Mouse (Mus musculus): ENCODE results near the gene Tk1. TPM values are rescaled to one million over a fixed set of nuclear protein-coding genes. Genes with fewer than 3 reads are reported as not detected.

Tk1 gene
- polyA plus RNA-seq, 1 experiment from 2014 or later, result 58.0 TPM

DNA sequence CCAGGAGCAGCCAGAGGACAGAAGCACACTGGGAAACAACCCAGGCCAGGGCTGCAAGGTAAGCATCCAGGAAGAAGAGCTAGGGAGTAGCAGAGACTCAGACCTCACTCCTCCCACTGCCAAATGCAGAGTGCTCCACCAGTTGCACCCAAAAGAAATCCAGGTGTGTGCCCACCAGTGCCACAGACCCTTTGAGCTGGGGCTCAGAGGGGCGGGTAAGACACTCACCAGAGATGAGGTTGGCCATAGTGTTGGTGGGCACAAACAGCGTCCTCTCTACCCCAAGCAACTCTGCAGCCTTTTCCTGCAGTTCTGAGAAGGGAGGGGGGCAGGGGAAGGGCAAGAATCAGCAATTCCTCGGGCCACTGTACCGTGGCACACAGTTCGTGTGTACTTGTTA is 45.5 kb upstream of the Tk1 start:
- no peak for TF ChIP-seq EP300 (optimal IDR thresholded peaks at IDR 0.05)
- no peak for TF ChIP-seq CTCF (IDR thresholded peaks at IDR 0.05; ENCODE audit: low read depth)
- no peak overlapping the region for H3K9ac ChIP-seq (ENCODE audit: low read length)
- no peak overlapping the region for H3K27ac ChIP-seq (replicated peaks)
- H3K4me3 ChIP-seq (ENCODE audit: low read depth, low read length), result no peak overlapping the region
- ATAC-seq (ENCODE audit: low FRiP score, low TSS enrichment) (no peak), DNase-seq (ENCODE audit: low spot score) (no peak)
- no peaks in the 10 kb centered on the region for H3K4me1 ChIP-seq (replicated peaks; ENCODE audit: control insufficient read depth, insufficient read depth)
- H3K27me3 ChIP-seq (ENCODE audit: control insufficient read depth, insufficient read depth, low read length), result no peaks in the 10 kb centered on the region
- 75% methylated on average over 5 of the region's 5 CpGs for whole genome bisulfite sequencing
- H3K36me3 ChIP-seq (ENCODE audit: control insufficient read depth, insufficient read depth, low read length), result no peaks in the 10 kb centered on the region
- H3K9me3 ChIP-seq (ENCODE audit: control insufficient read depth, low read length), result no peaks in the 10 kb centered on the region
- H3K4me2 ChIP-seq (replicated peaks; ENCODE audit: low read depth), result no peak overlapping the region

DNA sequence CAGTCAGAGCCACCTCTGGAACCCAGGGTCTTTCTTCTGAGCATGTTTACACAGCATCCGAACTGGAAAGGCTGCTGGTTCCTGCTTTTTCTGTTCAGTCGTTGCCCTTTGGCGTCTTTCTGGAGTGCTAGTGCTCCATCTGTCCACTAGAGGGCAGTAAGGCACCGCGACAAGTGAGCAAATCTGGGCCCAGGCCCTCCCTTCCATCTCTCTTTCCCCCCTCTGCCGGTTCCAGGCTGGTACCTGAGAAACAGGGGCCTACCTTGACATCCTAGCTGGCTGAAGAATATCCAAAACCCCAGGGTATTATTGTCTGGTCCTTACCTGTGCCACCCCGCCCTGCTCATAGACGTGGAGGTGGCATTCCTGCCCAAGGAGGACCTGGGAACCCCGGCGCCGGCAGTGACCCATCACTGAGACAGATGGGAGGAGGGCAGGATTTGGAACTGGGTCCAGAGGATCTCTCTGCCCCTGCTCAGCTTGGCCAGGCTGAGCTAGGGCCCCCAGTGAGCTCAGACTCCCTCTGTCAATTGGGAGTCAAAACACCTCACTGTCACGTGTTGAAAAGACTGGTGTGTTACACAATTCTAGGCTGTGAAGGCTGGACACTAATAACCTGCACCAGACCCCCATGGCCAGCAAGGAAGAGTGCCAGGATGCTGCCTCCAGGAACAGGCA is 44.9 kb upstream of the Tk1 start:
- no peaks in the 10 kb centered on the region for H3K27me3 ChIP-seq (ENCODE audit: control insufficient read depth, insufficient read depth, low read length)
- no peak overlapping the region for H3K27ac ChIP-seq (replicated peaks)
- 39% methylated on average over 12 of the region's 12 CpGs for WGBS
- no peaks in the 10 kb centered on the region for H3K36me3 ChIP-seq (ENCODE audit: control insufficient read depth, insufficient read depth, low read length)
- 0 out of 2 replicates have a peak, but pooled peaks cover 2% of the 10 kb centered on the region for H3K4me1 ChIP-seq (replicated peaks; ENCODE audit: control insufficient read depth, insufficient read depth)
- no peak; the same call in 1 of the 2 replicates for ATAC-seq (ENCODE audit: low FRiP score, low TSS enrichment)
- peak; percentile 78 for DNase-seq (ENCODE audit: low spot score)
- no peak for TF ChIP-seq EP300 (optimal IDR thresholded peaks at IDR 0.05)
- peak; percentile 99 for TF ChIP-seq CTCF (IDR thresholded peaks at IDR 0.05; ENCODE audit: low read depth)
- H3K9me3 ChIP-seq (ENCODE audit: control insufficient read depth, low read length), result no peaks in the 10 kb centered on the region
- no peak overlapping the region for H3K4me2 ChIP-seq (replicated peaks; ENCODE audit: low read depth)
- H3K9ac ChIP-seq (ENCODE audit: low read length), result no peak overlapping the region
- no peak overlapping the region for H3K4me3 ChIP-seq (ENCODE audit: low read depth, low read length)

DNA sequence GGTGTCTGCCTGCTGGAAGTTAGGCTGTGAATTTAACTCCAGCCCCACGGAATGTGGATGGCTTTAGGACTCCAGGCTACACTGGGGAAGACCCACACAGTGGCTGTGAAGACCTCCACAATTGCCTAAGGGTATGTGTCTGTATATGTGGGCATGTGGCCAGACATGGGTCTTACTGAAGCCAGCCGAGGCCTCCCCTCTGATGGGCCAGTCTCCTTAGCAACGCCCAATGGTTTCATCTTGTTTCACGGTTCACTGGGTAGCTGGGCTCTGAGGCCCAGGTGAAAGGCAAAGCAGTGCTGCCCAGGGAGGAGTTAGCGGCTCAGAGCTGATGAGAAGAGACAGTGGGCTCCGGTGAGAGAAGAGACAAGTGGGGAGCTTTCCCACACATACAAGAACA is 40.1 kb upstream of the Tk1 start:
- Histone ChIP-seq H3K27ac (replicated peaks) (no peak overlapping the region), H3K9ac (ENCODE audit: low read length) (no peak overlapping the region), H3K4me2 (replicated peaks; ENCODE audit: low read depth) (no peak overlapping the region), H3K36me3 (ENCODE audit: control insufficient read depth, insufficient read depth, low read length) (no peaks in the 10 kb centered on the region), H3K9me3 (ENCODE audit: control insufficient read depth, low read length) (no peaks in the 10 kb centered on the region), H3K4me3 (ENCODE audit: low read depth, low read length) (no peak overlapping the region), H3K27me3 (ENCODE audit: control insufficient read depth, insufficient read depth, low read length) (peaks cover 2% of the 10 kb centered on the region; the same call in 1 of the 2 replicates), H3K4me1 (replicated peaks; ENCODE audit: control insufficient read depth, insufficient read depth) (0 out of 2 replicates have a peak, but pooled peaks cover 2% of the 10 kb centered on the region)
- 47% methylated on average over 6 of the region's 6 CpGs for WGBS
- DNase-seq (ENCODE audit: low spot score) (no peak), ATAC-seq (ENCODE audit: low FRiP score, low TSS enrichment) (no peak)
- TF ChIP-seq EP300 (optimal IDR thresholded peaks at IDR 0.05) (no peak), CTCF (IDR thresholded peaks at IDR 0.05; ENCODE audit: low read depth) (no peak)

DNA sequence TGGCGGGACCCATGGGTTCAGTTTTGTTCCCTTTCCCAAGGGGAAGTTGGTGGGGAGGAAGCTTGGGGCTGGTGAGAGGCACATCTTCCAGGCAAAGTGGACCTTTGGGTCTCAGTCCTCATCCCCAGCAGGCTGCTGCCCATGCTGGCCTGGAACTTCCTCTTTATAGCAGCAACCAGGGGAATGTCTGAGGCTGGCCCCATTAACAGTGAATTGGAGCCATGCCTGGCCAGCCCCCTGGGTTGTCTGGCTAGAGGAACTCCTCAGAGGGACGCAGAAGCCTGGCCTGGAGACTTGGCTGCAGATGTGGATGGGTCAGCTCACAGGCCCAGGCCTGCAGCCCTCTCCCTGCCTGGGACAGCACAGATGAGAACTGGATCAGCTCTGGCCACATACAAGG is 38.9 kb upstream of the Tk1 start:
- no peak overlapping the region for H3K9ac ChIP-seq (ENCODE audit: low read length)
- H3K27me3 ChIP-seq (ENCODE audit: control insufficient read depth, insufficient read depth, low read length), result peaks cover 3% of the 10 kb centered on the region; the same call in 1 of the 2 replicates
- H3K4me1 ChIP-seq (replicated peaks; ENCODE audit: control insufficient read depth, insufficient read depth), result 0 out of 2 replicates have a peak, but pooled peaks cover 2% of the 10 kb centered on the region
- no peak overlapping the region for H3K4me2 ChIP-seq (replicated peaks; ENCODE audit: low read depth)
- no peaks in the 10 kb centered on the region for H3K9me3 ChIP-seq (ENCODE audit: control insufficient read depth, low read length)
- no peak overlapping the region for H3K27ac ChIP-seq (replicated peaks)
- 75% methylated on average over 2 of the region's 2 CpGs for WGBS
- no peak for DNase-seq (ENCODE audit: low spot score)
- TF ChIP-seq CTCF (IDR thresholded peaks at IDR 0.05; ENCODE audit: low read depth) (no peak), EP300 (optimal IDR thresholded peaks at IDR 0.05) (no peak)
- no peak for ATAC-seq (ENCODE audit: low FRiP score, low TSS enrichment)
- H3K4me3 ChIP-seq (ENCODE audit: low read depth, low read length), result no peak overlapping the region
- no peaks in the 10 kb centered on the region for H3K36me3 ChIP-seq (ENCODE audit: control insufficient read depth, insufficient read depth, low read length)

DNA sequence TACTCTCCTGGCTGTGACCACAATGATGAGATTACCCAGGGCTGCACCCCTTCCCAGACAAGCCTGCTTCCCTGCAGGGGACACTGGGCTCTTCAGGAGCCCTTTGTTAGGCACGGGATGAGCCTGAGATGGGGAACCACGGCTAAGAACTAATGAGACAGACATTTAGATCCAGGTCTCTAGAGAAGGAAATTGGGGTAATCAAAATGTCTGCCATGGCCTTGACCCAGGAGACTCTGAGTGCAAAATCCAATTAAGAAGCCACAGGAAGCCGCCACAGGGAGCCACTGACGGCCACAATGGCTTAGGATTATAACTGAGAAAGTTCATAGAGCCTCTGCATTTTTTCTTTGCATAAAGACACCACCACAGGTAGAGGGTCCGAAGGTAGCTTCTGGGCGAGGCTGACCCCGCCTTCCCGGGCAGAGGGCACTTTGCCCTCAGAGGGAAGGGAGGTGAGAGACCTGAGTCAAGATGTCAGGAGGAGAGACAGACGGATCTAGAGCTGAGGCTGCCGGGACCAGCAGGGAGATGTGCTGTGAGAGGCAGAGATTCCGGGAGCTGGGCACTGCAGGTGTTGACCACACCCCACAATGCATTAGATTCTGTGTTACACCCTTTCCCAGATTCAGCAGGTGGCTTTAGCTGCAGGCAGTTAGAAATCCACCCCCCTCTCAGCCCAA is 37.4 kb upstream of the Tk1 start:
- no peak overlapping the region for H3K9ac ChIP-seq (ENCODE audit: low read length)
- 32% methylated on average over 11 of the region's 11 CpGs for WGBS
- no peaks in the 10 kb centered on the region for H3K36me3 ChIP-seq (ENCODE audit: control insufficient read depth, insufficient read depth, low read length)
- H3K4me3 ChIP-seq (ENCODE audit: low read depth, low read length), result no peak overlapping the region
- no peak for ATAC-seq (ENCODE audit: low FRiP score, low TSS enrichment)
- H3K27me3 ChIP-seq (ENCODE audit: control insufficient read depth, insufficient read depth, low read length), result peaks cover 3% of the 10 kb centered on the region; the same call in 1 of the 2 replicates
- no peak overlapping the region for H3K27ac ChIP-seq (replicated peaks)
- TF ChIP-seq CTCF (IDR thresholded peaks at IDR 0.05; ENCODE audit: low read depth) (no peak), EP300 (optimal IDR thresholded peaks at IDR 0.05) (no peak)
- no peak for DNase-seq (ENCODE audit: low spot score)
- H3K9me3 ChIP-seq (ENCODE audit: control insufficient read depth, low read length), result no peaks in the 10 kb centered on the region
- no peak overlapping the region for H3K4me2 ChIP-seq (replicated peaks; ENCODE audit: low read depth)
- 0 out of 2 replicates have a peak, but pooled peaks cover 2% of the 10 kb centered on the region for H3K4me1 ChIP-seq (replicated peaks; ENCODE audit: control insufficient read depth, insufficient read depth)

DNA sequence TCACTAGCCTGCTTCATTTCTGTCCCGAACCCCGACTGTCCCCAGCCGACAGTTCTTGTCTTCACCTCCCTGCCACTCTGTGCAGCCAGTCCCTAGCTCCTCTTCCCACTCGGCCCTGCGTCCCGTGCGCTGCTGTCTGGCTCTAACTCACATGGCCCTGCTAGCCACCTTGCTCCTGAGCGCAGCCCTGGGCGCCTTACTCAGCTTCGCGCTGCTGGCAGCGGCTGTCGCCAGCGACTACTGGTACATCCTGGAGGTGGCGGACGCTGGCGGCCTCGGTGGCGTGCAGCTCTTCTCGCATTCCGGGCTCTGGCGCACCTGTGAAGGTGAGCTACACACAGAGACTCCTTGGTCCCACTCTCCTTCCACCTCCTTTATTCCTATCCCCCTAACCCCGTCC is 34.7 kb upstream of the Tk1 start, which contains the start of gene Tmem235:
TSS of gene Tmem235 (plus strand) at position 152 of the 400 bp plus-strand sequence.
- no peak within 1 kb of the TSS for H3K27ac ChIP-seq (replicated peaks)
- no peak for DNase-seq (ENCODE audit: low spot score)
- no peak within 1 kb of the TSS for H3K9ac ChIP-seq (ENCODE audit: low read length)
- H3K27me3 ChIP-seq (ENCODE audit: control insufficient read depth, insufficient read depth, low read length), result peaks cover 3% of the 10 kb centered on the region; the same call in 1 of the 2 replicates
- no peaks in the 10 kb centered on the region; the same call in 1 of the 2 replicates for H3K36me3 ChIP-seq (ENCODE audit: control insufficient read depth, insufficient read depth, low read length)
- no peak within 1 kb of the TSS for H3K4me3 ChIP-seq (ENCODE audit: low read depth, low read length)
- no peaks in the 10 kb centered on the region for H3K4me1 ChIP-seq (replicated peaks; ENCODE audit: control insufficient read depth, insufficient read depth)
- WGBS, result 6% methylated on average over 23 of the region's 23 CpGs
- H3K9me3 ChIP-seq (ENCODE audit: control insufficient read depth, low read length), result no peaks in the 10 kb centered on the region
- no peak within 1 kb of the TSS for H3K4me2 ChIP-seq (replicated peaks; ENCODE audit: low read depth)
- no peak for ATAC-seq (ENCODE audit: low FRiP score, low TSS enrichment)
- TF ChIP-seq CTCF (IDR thresholded peaks at IDR 0.05; ENCODE audit: low read depth) (no peak), EP300 (optimal IDR thresholded peaks at IDR 0.05) (no peak)
